Mouse (Mus musculus) left cerebral cortex, adult 8-10 months (tissue): Measurements from ENCODE around the gene Inpp5b. TPM values are rescaled to one million over a fixed set of nuclear protein-coding genes. Genes with fewer than 3 reads are reported as not detected.
A peak's percentile ranks its signal among the peaks of the same experiment; 100 is the strongest.

Experiments used
- DNase-seq, 2 experiments: peaks; one replicate each; pipeline ENCODE4 v3.0.0; 2022; ENCODE audit warnings: low spot score in 2 of 2
- microRNA-seq, 2 experiments: library from miRNA; unstranded; fragments of <30 nt; microRNA quantifications; one replicate each; pipeline ENCODE4 v1.2.0; 2022
- total RNA-seq, 4 experiments: library from RNA; stranded (reverse); gene quantifications; 2 replicates each; pipeline ENCODE4 v1.2.4; 2022

The Inpp5b gene
- total RNA-seq, 4 experiments from 2014 or later: 37.0 to 47.9 (median 44.4) TPM

GRCm38 (mm10) chr4:124811347-124811975 lies 69.8 kb downstream of the Inpp5b start:
- peak; percentile 27 to 74 for DNase-seq

- no peak for DNase-seq
Measured at GRCm38 (mm10) chr4:124815901-124816300, 74.3 kb downstream of the Inpp5b start.

- peak in 1 of 2 experiments; percentile 22 for DNase-seq
Measured at GRCm38 (mm10) chr4:124817803-124818202, 76.2 kb downstream of the Inpp5b start.

GRCm38 (mm10) chr4:124818832-124819231 lies 77.2 kb downstream of the Inpp5b start:
- no peak for DNase-seq

- DNase-seq: no peak
Measured at GRCm38 (mm10) chr4:124824967-124825366, 83.3 kb downstream of the Inpp5b start.

GRCm38 (mm10) chr4:124825371-124825965 lies 83.8 kb downstream of the Inpp5b start:
- DNase-seq: no peak

GRCm38 (mm10) chr4:124829671-124830070 lies 88.0 kb downstream of the Inpp5b start:
- no peak for DNase-seq

- DNase-seq: no peak
Measured at GRCm38 (mm10) chr4:124832796-124833195, 91.1 kb downstream of the Inpp5b start.

GRCm38 (mm10) chr4:124838035-124838700 lies 96.5 kb downstream of the Inpp5b start:
- no peak for DNase-seq

- DNase-seq: no peak
Measured at GRCm38 (mm10) chr4:124840998-124841397, 99.3 kb downstream of the Inpp5b start.

- DNase-seq: no peak
Measured at GRCm38 (mm10) chr4:124843493-124843892, 101.8 kb downstream of the Inpp5b start.

- peak; percentile 71 to 87 for DNase-seq
Measured at GRCm38 (mm10) chr4:124847573-124847972, 105.9 kb downstream of the Inpp5b start.

GRCm38 (mm10) chr4:124849631-124850260 lies 108.1 kb downstream of the Inpp5b start:
- DNase-seq: peak; percentile 50 to 85

- DNase-seq: peak; percentile 82 to 93
Measured at GRCm38 (mm10) chr4:124850261-124850913, 108.7 kb downstream of the Inpp5b start, which contains the start of gene Yrdc. TSS of gene Yrdc (plus strand) at chr4:124850679.

Small RNA genes lying within 50 kb of the gene (microRNA-seq; reads per million reads assigned to microRNA genes)
- gene Gm24721 (0 reads per million in 2 experiments), gene Mir697 (0 reads per million in 2 experiments), gene Mir698 (0.42 to 1.1 reads per million in 2 experiments)

Other genes starting within 250 kb of the Inpp5b start
- gene 3100002H09Rik, start 131.0 kb upstream of the Inpp5b start, total RNA-seq: under 1 TPM in 3 of 4 experiments, not detected in 1; 0.53 to 0.74 (median 0.57) TPM
- 10 to 100 TPM; 15.9 to 20.5 (median 18.3) TPM for gene Pou3f1, start 85.0 kb upstream of the Inpp5b start, total RNA-seq
- 10 to 100 TPM; 13.2 to 16.9 (median 16.3) TPM for gene Utp11, start 48.2 kb upstream of the Inpp5b start, total RNA-seq
- gene Fhl3, start 41.1 kb upstream of the Inpp5b start, total RNA-seq: 1 to 10 TPM; 1.4 to 3.1 (median 1.7) TPM
- 10 to 100 TPM; 32.4 to 39.9 (median 35.4) TPM for gene Sf3a3, start 27.1 kb upstream of the Inpp5b start, total RNA-seq
- gene Mtf1, start 60.3 kb downstream of the Inpp5b start, total RNA-seq: 10 to 100 TPM; 22.0 to 29.3 (median 25.0) TPM
- gene Yrdc, start 108.8 kb downstream of the Inpp5b start, total RNA-seq: 10 to 100 TPM; 30.5 to 41.1 (median 38.8) TPM
- gene 1110065P20Rik, start 109.3 kb downstream of the Inpp5b start, total RNA-seq: 10 to 100 TPM; 66.4 to 70.2 (median 67.8) TPM
- gene Maneal, start 120.3 kb downstream of the Inpp5b start, total RNA-seq: 10 to 100 TPM; 53.2 to 61.4 (median 57.1) TPM
- 10 to 100 TPM; 36.6 to 40.5 (median 39.2) TPM for gene Epha10, start 139.0 kb downstream of the Inpp5b start, total RNA-seq
- gene 9930104L06Rik, start 195.2 kb downstream of the Inpp5b start, total RNA-seq: 10 to 100 TPM; 19.6 to 24.4 (median 21.4) TPM
- gene Cdca8, start 197.5 kb downstream of the Inpp5b start, total RNA-seq: 1 to 10 TPM; 1.4 to 2.1 (median 1.7) TPM
- gene Rspo1, start 244.6 kb downstream of the Inpp5b start, total RNA-seq: 10 to 100 TPM; 14.0 to 18.9 (median 15.1) TPM